Mouse (Mus musculus): ENCODE data around the gene Tmem208.
"Not testable (repeated sequence)": the region's sequence is repeated elsewhere in the genome, so short reads cannot be mapped to it uniquely, and the experiment has no call there.

Gene Tmem208

DNA sequence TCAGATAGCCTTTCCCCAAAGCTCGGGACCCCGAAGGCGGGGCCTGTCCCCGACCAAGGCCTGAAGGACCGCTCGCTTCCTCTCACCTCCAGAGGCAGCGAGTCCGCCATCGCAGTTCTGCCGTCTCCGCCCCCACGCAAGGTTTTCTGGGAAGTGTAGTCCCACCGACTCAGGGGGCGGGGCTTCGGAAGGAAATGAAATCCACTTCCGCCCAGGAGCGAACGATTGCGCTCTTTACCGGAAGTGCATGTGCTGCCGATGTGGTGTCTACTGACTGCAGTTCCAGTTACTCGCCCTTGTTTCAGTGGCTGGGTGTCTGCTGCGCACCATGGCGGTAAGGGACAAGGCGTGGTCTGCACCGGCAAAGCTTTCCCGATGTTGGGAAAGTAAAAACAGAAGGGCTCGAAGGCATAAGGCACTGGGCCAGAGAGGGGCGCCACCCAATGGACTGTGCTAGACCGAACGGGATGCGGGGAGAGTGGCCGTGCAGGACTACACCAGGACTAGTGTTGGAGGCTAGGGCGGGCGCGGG is at the start of gene Tmem208, which contains the start of gene Lrrc29:
Gene Tmem208 (plus strand): TSS at position 214 of the 532 bp plus-strand sequence.
Gene Lrrc29 (minus strand): TSS at position 138 of the 532 bp plus-strand sequence.
- DNase-seq (ENCODE audit: low spot score in 2 of 2) = peak; percentile 97 to 98

- DNase-seq (ENCODE audit: low spot score in 2 of 2) = no peak
These were observed 47.2 kb upstream of the Tmem208 start for GRCm38 (mm10) chr8:105278911-105279334.

GRCm38 (mm10) chr8:105280567-105280966 is 45.6 kb upstream of the Tmem208 start:
- DNase-seq (ENCODE audit: low spot score in 2 of 2) = no peak

DNA sequence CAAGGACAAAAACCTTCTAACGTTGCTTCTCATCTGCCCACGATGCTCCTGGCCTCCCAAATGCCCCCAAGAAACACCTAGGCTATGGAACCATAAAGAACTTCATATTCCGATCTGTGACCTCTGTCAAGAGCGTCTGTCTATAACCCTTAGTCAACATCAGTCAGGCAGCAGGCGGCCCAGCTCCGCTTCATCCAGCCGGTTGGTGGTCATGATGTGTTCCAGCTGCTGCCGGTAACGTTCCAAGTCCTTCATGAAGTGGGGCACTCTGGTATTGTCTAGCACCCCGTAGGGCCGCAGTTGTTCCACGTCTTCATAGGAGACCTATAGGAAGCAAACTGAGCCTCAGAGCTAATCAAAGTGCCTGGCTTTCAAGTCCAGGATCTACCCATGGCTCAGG is 44.3 kb upstream of the Tmem208 start:
- DNase-seq (ENCODE audit: low spot score in 2 of 2) = no peak

GRCm38 (mm10) chr8:105282239-105282638 is 43.9 kb upstream of the Tmem208 start:
- DNase-seq (ENCODE audit: low spot score in 2 of 2) = no peak

GRCm38 (mm10) chr8:105283074-105283473 is 43.1 kb upstream of the Tmem208 start:
- peak in 1 of 2 experiments; percentile 57 for DNase-seq (ENCODE audit: low spot score in 2 of 2)

GRCm38 (mm10) chr8:105285514-105285913 is 40.6 kb upstream of the Tmem208 start:
- DNase-seq (ENCODE audit: low spot score in 2 of 2) = no peak

DNA sequence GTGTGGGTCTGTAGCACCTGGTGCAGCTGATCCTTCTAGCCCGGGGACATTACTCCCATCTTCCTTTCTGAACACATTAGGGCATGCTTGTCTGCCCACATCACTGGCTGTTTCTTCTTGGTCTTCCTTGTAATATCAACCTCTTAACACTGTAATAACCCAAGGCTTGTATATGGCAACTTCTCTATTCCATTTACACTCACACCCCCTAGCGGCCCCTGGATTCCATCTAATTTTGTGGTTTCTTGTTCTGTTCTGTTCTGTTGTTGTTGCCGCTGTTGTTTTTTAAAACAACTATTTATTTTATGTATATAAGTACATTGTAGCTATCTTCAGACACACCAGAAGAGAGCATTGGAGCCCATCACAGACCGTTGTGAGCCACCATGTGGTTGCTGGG is 39.2 kb upstream of the Tmem208 start:
- DNase-seq (ENCODE audit: low spot score in 2 of 2) = no peak

DNA sequence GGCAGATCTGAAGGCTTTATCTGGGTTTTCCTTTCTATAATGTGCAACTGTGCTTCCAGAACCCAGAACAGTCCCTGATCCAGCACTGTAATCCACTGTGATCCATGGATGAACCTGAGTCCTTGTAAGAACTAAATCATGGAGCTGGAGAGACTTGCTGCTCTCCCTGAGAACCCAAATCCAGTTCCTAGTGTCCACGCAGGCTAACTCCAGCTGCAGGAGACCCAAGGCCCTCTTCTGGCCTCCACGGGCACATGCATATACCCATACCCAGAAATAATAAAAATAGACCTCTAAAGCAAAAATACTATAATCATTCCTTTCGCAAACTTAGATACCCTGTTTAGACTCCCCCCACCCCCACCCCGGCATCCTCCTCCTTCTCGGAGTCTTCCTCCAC is 37.9 kb upstream of the Tmem208 start:
- DNase-seq (ENCODE audit: low spot score in 2 of 2) = no peak

- DNase-seq (ENCODE audit: low spot score in 2 of 2) = peak; percentile 94 to 97
These were observed 37.0 kb upstream of the Tmem208 start for GRCm38 (mm10) chr8:105288958-105289732.

GRCm38 (mm10) chr8:105289805-105290460 is 36.2 kb upstream of the Tmem208 start, which contains the start of gene 4931428F04Rik:
4931428F04Rik (minus strand) TSS chr8:105289864.
- DNase-seq (ENCODE audit: low spot score in 2 of 2) = peak; percentile 55 to 58

- DNase-seq (ENCODE audit: low spot score in 2 of 2) = peak; percentile 80 to 95
These were observed 35.4 kb upstream of the Tmem208 start for GRCm38 (mm10) chr8:105290554-105291314.

- not testable (repeated sequence) for DNase-seq (ENCODE audit: low spot score in 2 of 2)
These were observed 34.8 kb upstream of the Tmem208 start for GRCm38 (mm10) chr8:105291364-105291763.

GRCm38 (mm10) chr8:105291802-105292201 is 34.4 kb upstream of the Tmem208 start:
- not testable (repeated sequence) for DNase-seq (ENCODE audit: low spot score in 2 of 2)

DNA sequence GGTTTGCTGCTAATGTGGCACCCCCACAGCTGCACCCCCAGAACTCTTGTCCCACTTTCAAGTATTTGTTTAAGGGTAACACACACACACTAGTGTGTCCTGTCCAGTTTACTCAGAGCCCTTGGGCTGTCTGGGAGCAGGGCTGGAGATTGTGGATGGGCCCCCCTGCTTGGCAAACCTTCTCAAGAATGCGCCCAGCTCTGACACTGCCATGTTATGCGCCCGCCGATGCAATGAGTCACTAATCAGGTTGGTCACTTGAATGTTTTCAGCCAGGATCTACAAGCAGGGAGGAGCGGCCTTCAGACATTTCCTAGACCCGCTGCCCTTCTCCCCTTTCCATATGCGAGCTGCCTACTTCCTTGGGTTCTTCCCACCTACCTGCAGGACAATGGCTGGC is 33.7 kb upstream of the Tmem208 start:
- DNase-seq (ENCODE audit: low spot score in 2 of 2) = no peak

DNA sequence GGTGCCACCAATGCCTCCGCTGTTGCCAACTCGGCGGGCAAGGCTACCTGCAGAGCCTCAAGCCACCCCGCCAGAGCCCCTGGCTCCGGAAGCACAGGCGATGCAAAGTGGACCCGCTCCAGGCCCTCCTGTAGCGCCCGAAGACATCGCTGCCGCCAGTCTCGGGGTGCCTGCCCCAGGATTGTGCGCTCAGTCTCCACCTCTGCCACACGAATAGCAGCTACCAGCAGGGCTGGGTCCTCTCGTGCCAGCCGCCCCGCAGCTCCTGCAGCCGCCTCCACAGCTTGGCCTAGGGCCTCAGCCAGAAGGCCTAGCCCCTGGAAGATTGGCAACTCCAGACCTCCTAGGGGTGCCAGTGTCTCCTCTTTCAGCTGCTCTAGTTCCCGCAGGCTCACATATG is 32.7 kb upstream of the Tmem208 start:
- no peak for DNase-seq (ENCODE audit: low spot score in 2 of 2)

DNA sequence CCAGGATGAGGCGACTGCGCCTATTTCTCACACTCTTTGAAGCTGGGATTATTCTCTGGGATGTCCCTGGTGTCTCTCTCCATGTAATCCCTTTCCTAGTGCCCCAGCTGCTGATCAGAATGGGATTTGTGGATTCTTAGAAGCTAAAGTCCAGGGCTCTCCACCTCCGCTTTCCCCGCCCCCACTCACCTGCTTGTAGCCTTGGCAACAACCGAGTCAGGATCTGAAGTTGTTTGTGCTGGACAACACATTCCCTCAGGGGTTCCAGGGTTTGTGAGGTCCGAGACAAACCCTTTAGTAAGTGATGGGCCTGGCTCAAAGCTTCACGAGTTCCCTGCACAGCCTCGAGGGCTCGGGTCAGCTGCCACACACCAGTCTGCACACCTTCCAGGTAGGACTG is 31.4 kb upstream of the Tmem208 start:
- no peak for DNase-seq (ENCODE audit: low spot score in 2 of 2)

DNA sequence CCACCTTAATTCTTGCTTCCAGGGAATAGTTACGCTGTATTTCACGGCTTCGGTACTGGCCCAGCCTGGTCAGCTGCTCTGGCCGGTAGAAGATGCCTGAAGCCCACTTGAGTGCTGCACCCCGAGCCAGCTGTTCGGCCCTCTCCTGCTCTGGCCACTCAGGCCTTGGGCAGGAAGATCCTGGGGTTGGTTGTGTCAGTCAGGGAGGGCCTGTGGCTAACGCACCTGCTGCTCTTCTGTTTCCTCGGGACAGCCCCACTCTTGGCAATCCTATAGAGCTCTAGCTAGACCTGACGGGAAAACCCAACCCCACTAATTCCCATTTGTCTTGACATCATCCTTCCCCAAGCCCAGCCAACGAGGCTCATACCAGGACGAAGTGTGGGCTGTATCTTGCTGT is 30.9 kb upstream of the Tmem208 start:
- DNase-seq (ENCODE audit: low spot score in 2 of 2) = no peak

DNA sequence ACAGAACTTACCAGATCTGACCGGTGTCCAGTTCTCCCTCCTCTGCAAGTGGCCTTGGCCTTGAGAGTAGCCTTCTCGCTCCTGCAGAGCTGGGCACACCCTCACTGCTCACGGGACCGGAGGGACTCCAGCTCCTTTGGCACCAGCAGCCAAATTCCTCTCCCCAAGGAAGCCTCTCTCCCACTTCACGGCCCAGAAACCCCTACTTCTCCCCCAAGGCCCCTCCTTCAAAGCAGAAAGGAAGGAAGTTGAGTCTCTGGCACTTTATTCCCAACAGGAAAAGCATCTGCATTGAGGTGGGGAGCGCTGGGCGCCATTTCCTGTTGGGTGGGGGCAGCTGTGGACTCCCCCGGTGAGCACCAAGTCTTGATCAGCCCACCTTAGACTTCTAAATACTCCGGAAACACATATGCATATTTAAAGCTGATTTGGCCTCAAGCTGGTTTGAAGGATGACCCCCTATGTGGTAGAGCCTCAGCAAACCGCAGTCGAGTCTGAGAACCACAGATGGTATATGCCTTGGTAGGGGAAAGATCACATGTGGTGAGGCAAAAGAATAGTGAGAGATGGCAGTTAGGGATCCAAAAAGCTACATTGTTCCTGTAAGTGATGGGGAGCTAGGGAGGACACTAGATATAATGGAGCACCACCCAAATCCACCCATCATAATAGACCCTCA is 30.1 kb upstream of the Tmem208 start, which contains the start of gene Exoc3l:
Gene Exoc3l (minus strand): TSS at position 207 of the 679 bp plus-strand sequence.
- DNase-seq (ENCODE audit: low spot score in 2 of 2) = no peak

- DNase-seq (ENCODE audit: low spot score in 2 of 2) = peak; percentile 82 to 88
These were observed 28.5 kb upstream of the Tmem208 start, which contains the start of gene E2f4 for GRCm38 (mm10) chr8:105297511-105298192. E2f4 (plus strand) TSS chr8:105297663.
